Mouse (Mus musculus) liver, embryonic 14.5 days (tissue): ENCODE measurements around the gene Tex38.

Source experiments
- CTCF ChIP-seq: IDR thresholded peaks from 2 replicates; pipeline ENCODE4 v1.5.1; 2016; ENCODE audit warnings: antibody characterized with exemption, low read depth, control low read depth
- EP300 ChIP-seq: IDR thresholded peaks from 2 replicates; pipeline ENCODE4 v1.6.1; 2016; ENCODE audit warnings: antibody characterized with exemption, low read depth

- TF ChIP-seq EP300 (no peak), CTCF (peak; percentile 89)
These were observed 49.1 kb downstream of the Tex38 start for GRCm38 (mm10) chr4:115731588-115732222.
